Mouse (Mus musculus): ENCODE data around the gene Acox3. TPM values are rescaled to one million over a fixed set of nuclear protein-coding genes. Genes with fewer than 3 reads are reported as not detected.
A peak's percentile ranks its signal among the peaks of the same experiment; 100 is the strongest.

The Acox3 gene
- polyA plus RNA-seq, 1 experiment from 2014 or later = 19.7 TPM

DNA sequence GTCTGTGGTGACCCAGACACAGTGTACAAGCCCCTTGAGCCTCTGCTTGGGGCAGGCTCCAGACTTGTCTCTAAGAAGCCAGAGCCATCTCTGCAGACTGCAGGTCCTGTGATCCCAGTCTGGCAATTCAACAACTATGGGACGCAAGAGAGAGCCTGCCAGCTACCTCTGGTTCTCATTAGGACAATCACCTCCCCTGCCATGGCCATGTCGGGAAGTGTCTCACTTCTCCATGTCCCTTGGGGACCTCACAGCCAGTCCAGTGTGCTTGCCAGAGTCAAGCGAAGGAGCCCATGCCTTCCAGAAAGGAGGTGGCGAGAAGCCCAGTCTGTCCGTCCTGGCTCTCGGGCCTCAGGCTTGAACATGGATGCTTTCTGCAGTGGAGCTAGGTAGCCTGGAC, 50.0 kb downstream of the Acox3 start:
- no peak for TF ChIP-seq CTCF (IDR thresholded peaks at IDR 0.05; ENCODE audit: low read depth)
- H3K9ac ChIP-seq (ENCODE audit: low read depth, low read length) = no peak overlapping the region

DNA sequence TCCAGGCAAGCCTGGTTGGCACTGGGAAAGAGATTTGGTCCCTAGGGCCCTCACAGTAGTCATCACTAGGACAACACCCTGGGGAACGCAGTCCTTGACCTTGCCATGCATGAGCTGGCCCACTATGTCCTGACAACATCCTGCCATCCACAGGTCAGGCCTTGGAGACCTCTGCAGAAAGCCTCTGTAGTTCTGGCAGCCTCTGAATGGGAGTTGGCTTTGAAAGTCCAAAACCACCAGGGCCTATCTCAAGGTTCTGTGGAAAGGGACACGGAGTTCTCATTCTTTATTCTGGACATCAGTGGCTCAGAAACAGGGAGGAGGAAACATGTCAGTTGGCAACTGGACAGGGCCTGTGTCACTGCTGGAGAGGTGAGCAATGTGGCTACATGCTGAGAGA, 53.2 kb downstream of the Acox3 start:
- Histone ChIP-seq H3K36me3 (ENCODE audit: control insufficient read depth, insufficient read depth) (no peaks in the 10 kb centered on the region), H3K27ac (ENCODE audit: low read depth, low read length) (no peak overlapping the region), H3K4me3 (ENCODE audit: low read depth, low read length) (no peak overlapping the region), H3K4me2 (replicated peaks; ENCODE audit: low read depth) (no peak overlapping the region), H3K9me3 (ENCODE audit: control insufficient read depth) (no peaks in the 10 kb centered on the region), H3K9ac (ENCODE audit: low read depth, low read length) (no peak overlapping the region), H3K4me1 (replicated peaks; ENCODE audit: control insufficient read depth, insufficient read depth, low read length) (no peaks in the 10 kb centered on the region), H3K27me3 (replicated peaks; ENCODE audit: control insufficient read depth, insufficient read depth, low read length) (no peaks in the 10 kb centered on the region)
- WGBS = 89% methylated on average over 2 of the region's 2 CpGs
- ATAC-seq = no peak
- TF ChIP-seq CTCF (IDR thresholded peaks at IDR 0.05; ENCODE audit: low read depth) = no peak

More for the DNA sequence above, 50.0 kb downstream of the Acox3 start:
- Histone ChIP-seq H3K9me3 (ENCODE audit: control insufficient read depth) (no peaks in the 10 kb centered on the region), H3K4me2 (replicated peaks; ENCODE audit: low read depth) (no peak overlapping the region), H3K36me3 (ENCODE audit: control insufficient read depth, insufficient read depth) (no peaks in the 10 kb centered on the region), H3K4me3 (ENCODE audit: low read depth, low read length) (no peak overlapping the region), H3K27me3 (replicated peaks; ENCODE audit: control insufficient read depth, insufficient read depth, low read length) (no peaks in the 10 kb centered on the region), H3K27ac (ENCODE audit: low read depth, low read length) (no peak overlapping the region), H3K4me1 (replicated peaks; ENCODE audit: control insufficient read depth, insufficient read depth, low read length) (no peaks in the 10 kb centered on the region)
- ATAC-seq = no peak
- 93% methylated on average over 6 of the region's 6 CpGs for WGBS

DNA sequence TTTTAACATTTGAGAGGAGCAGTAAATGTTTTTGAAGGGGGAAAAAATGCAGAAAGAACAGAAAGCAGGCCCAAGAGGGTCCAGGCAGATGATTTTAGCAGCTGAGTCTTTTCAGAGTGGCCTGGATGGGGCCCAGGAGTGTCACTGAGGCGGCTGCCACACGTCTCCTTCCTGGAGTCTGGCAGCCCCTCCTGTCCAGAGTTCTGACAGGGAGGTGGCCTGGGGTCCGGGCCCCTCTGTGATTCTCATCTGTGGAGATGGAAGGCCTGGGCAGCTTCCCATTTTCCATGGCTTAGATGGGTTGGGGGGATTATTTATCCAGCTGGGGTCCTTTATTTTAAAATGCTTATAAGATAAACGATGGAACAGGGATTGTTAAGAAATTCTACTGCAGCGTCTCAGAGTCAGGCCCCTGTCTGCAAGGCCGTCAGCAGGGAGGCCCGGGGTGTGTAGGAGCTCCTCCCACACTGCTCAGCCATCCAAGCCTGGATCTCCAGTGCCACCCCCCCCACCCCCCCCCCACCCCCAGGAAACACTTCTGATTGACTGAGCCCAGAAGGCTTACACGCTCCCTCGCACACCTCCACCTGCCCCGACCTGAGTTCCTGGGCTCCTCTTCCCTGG, 59.2 kb downstream of the Acox3 start:
- Histone ChIP-seq H3K4me1 (replicated peaks; ENCODE audit: control insufficient read depth, insufficient read depth, low read length) (no peaks in the 10 kb centered on the region), H3K27ac (ENCODE audit: low read depth, low read length) (0 out of 2 replicates have a peak overlapping the region, but pooled peaks have one; percentile 15), H3K9ac (ENCODE audit: low read depth, low read length) (no peak overlapping the region), H3K4me2 (replicated peaks; ENCODE audit: low read depth) (no peak overlapping the region), H3K4me3 (ENCODE audit: low read depth, low read length) (no peak overlapping the region), H3K9me3 (ENCODE audit: control insufficient read depth) (no peaks in the 10 kb centered on the region), H3K27me3 (replicated peaks; ENCODE audit: control insufficient read depth, insufficient read depth, low read length) (no peaks in the 10 kb centered on the region), H3K36me3 (ENCODE audit: control insufficient read depth, insufficient read depth) (no peaks in the 10 kb centered on the region)
- TF ChIP-seq CTCF (IDR thresholded peaks at IDR 0.05; ENCODE audit: low read depth) = no peak
- 46% methylated on average over 10 of the region's 10 CpGs for WGBS
- ATAC-seq = no peak

DNA sequence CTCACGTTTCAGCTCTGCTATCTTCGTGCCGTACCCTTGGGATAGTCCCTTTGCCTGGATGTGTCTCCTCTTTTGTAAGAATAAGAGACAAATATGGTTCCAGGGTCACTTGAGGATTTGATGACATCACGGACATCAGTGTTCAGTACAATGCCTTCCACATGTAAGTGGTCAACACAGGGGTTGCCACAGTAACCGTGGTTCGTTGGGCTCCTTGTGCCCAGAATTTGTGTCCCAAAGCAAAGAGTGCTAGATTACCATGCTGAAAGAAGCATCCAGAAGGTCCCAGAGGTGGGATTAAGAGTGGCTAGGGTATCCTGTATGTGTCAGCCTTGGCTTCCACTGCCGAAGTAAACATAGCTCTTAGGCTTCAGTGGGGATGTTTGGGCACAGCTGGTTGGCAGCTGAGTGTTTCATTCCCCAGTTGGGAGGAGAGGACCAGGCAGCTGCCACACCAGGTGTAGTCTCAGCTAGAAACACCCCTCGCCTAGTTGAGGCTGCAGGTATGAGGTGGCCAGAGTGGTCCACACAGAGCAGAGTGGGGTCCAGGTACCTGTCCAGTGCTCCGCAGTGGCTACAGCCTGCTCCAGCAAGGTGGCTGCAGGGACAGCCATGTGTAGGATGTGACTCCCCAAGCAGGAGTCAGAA, 60.7 kb downstream of the Acox3 start:
- no peaks in the 10 kb centered on the region; the same call in 1 of the 2 replicates for H3K4me1 ChIP-seq (replicated peaks; ENCODE audit: control insufficient read depth, insufficient read depth, low read length)
- no peak overlapping the region for H3K4me3 ChIP-seq (ENCODE audit: low read depth, low read length)
- H3K27me3 ChIP-seq (replicated peaks; ENCODE audit: control insufficient read depth, insufficient read depth, low read length) = no peaks in the 10 kb centered on the region
- H3K36me3 ChIP-seq (ENCODE audit: control insufficient read depth, insufficient read depth) = no peaks in the 10 kb centered on the region
- no peak overlapping the region for H3K4me2 ChIP-seq (replicated peaks; ENCODE audit: low read depth)
- ATAC-seq = no peak
- no peak overlapping the region for H3K9ac ChIP-seq (ENCODE audit: low read depth, low read length)
- 90% methylated on average over 9 of the region's 9 CpGs for WGBS
- H3K9me3 ChIP-seq (ENCODE audit: control insufficient read depth) = no peaks in the 10 kb centered on the region
- H3K27ac ChIP-seq (ENCODE audit: low read depth, low read length) = no peak overlapping the region
- no peak for TF ChIP-seq CTCF (IDR thresholded peaks at IDR 0.05; ENCODE audit: low read depth)

DNA sequence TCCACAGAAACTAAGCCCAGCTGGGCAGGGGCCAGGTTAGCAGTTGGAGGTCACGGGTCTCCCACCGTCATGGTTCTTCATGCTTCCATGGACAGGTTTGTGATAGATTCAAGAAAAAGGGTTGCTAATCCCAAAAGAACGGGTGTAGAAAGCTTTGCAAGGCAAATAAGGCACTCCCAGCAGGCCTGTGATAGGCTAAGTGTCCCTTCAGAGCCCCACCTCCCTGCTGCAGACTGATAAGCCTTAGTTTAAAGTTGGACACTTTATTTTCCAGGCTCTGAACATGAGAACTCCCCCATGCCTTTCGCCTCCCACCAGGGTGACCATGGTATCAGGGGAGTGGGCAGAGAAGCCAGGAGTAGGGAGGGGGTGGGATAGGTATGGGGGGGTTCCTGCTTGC, 61.2 kb downstream of the Acox3 start:
- WGBS = 52% methylated on average over 4 of the region's 4 CpGs
- no peaks in the 10 kb centered on the region for H3K36me3 ChIP-seq (ENCODE audit: control insufficient read depth, insufficient read depth)
- H3K4me2 ChIP-seq (replicated peaks; ENCODE audit: low read depth) = no peak overlapping the region
- no peak overlapping the region for H3K4me3 ChIP-seq (ENCODE audit: low read depth, low read length)
- ATAC-seq = no peak
- no peak overlapping the region for H3K9ac ChIP-seq (ENCODE audit: low read depth, low read length)
- H3K4me1 ChIP-seq (replicated peaks; ENCODE audit: control insufficient read depth, insufficient read depth, low read length) = no peaks in the 10 kb centered on the region; the same call in 1 of the 2 replicates
- H3K27me3 ChIP-seq (replicated peaks; ENCODE audit: control insufficient read depth, insufficient read depth, low read length) = no peaks in the 10 kb centered on the region
- TF ChIP-seq CTCF (IDR thresholded peaks at IDR 0.05; ENCODE audit: low read depth) = no peak
- H3K9me3 ChIP-seq (ENCODE audit: control insufficient read depth) = no peaks in the 10 kb centered on the region
- H3K27ac ChIP-seq (ENCODE audit: low read depth, low read length) = no peak overlapping the region

DNA sequence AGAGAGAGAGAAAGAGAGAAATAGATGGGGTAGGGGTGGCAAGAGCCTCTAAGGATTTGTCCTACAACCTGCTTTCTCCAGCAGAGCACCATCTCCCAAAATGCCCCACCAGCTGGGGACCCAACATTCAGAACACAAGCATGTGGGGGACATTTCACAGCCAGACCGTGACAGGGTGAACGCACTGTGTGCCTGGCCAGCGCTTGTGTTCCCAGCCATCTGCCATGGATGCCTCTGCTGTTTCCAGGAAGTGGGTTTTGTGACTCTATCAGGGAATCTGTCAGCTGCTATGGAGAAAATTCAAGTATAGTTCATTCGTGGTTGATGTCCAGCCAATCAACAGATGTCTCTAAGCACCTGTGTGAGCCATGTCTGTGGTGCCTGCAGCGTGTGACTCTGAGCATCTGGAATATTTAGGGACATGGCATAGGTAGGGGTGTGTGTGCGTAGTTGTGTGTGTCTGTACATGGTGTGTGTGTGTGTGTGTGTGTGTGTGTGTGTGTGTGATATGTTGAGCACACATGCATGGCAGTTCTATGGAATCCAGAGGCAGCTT, 63.2 kb downstream of the Acox3 start:
- ATAC-seq = no peak
- H3K4me3 ChIP-seq (ENCODE audit: low read depth, low read length) = no peak overlapping the region
- no peaks in the 10 kb centered on the region for H3K36me3 ChIP-seq (ENCODE audit: control insufficient read depth, insufficient read depth)
- H3K27ac ChIP-seq (ENCODE audit: low read depth, low read length) = no peak overlapping the region
- no peak overlapping the region for H3K9ac ChIP-seq (ENCODE audit: low read depth, low read length)
- no peaks in the 10 kb centered on the region for H3K9me3 ChIP-seq (ENCODE audit: control insufficient read depth)
- no peak overlapping the region for H3K4me2 ChIP-seq (replicated peaks; ENCODE audit: low read depth)
- WGBS = 71% methylated on average over 6 of the region's 6 CpGs
- no peak for TF ChIP-seq CTCF (IDR thresholded peaks at IDR 0.05; ENCODE audit: low read depth)
- H3K4me1 ChIP-seq (replicated peaks; ENCODE audit: control insufficient read depth, insufficient read depth, low read length) = no peaks in the 10 kb centered on the region; the same call in 1 of the 2 replicates
- H3K27me3 ChIP-seq (replicated peaks; ENCODE audit: control insufficient read depth, insufficient read depth, low read length) = no peaks in the 10 kb centered on the region
